Mouse (Mus musculus) embryonic facial prominence, embryonic 10.5 days (tissue): ENCODE data around the gene 3110082J24Rik. TPM values are rescaled to one million over a fixed set of nuclear protein-coding genes. Genes with fewer than 3 reads are reported as not detected.

ENCODE experiments used
- DNase-seq: peaks from one replicate; pipeline ENCODE4 v3.0.0-alpha.2; 2017; ENCODE audit warnings: low spot score
- H3K27ac ChIP-seq: fragments of 300-500 bp; sonication (generic); replicated peaks from 2 replicates; pipeline ENCODE4 v1.5.1; 2016; ENCODE audit warnings: mild to moderate bottlenecking
- H3K27me3 ChIP-seq: fragments of 300-500 bp; sonication (generic); replicated peaks from 2 replicates; pipeline ENCODE4 v1.6.1; 2016; ENCODE audit warnings: low read depth, mild to moderate bottlenecking; ENCODE audit not compliant: poor library complexity, severe bottlenecking
- H3K36me3 ChIP-seq: fragments of 300-500 bp; sonication (generic); replicated peaks from 2 replicates; pipeline ENCODE4 v1.6.1; 2016; ENCODE audit warnings: mild to moderate bottlenecking, moderate library complexity
- H3K4me1 ChIP-seq: fragments of 300-500 bp; sonication (generic); 2 replicates; pipeline ENCODE4 v1.6.1; 2016
- H3K4me3 ChIP-seq: fragments of 300-500 bp; sonication (generic); 2 replicates; pipeline ENCODE4 v1.5.1; 2016; ENCODE audit warnings: mild to moderate bottlenecking, moderate library complexity
- H3K9me3 ChIP-seq: fragments of 300-500 bp; sonication (generic); 2 replicates; pipeline ENCODE4 v1.6.1; 2016; ENCODE audit warnings: mild to moderate bottlenecking
- WGBS: fragments of 180-500 bp; shearing (Covaris S2); methylation state at CpG from one replicate; pipeline ENCODE4 v1.1.7; 2016; 5-methylcytosine and 5-hydroxymethylcytosine counted together
- polyA plus RNA-seq: library from polyadenylated mRNA; unstranded; fragments of >200 nt; fragmentation: Nextera tagmentation; extraction: Ambion mirVana; gene quantifications from 2 replicates; pipeline ENCODE4 v1.2.1, GENCODE M21; 2016

3110082J24Rik gene
- polyA plus RNA-seq = 0.54 and 0.65 TPM in 2 replicates

- Histone ChIP-seq H3K4me3 (peak within 1 kb of the TSS; percentile 67), H3K4me1 (peaks cover 52% of the 10 kb centered on the region), H3K27me3 (peaks cover 85% of the 10 kb centered on the region), H3K9me3 (no peaks in the 10 kb centered on the region), H3K36me3 (no peaks in the 10 kb centered on the region), H3K27ac (peak within 1 kb of the TSS; percentile 65)
- under 1% methylated on average over 29 of the region's 29 CpGs for WGBS
- peak; percentile 38 for DNase-seq
Measured at GRCm38 (mm10) chr5:30105668-30106300, at the start of gene 3110082J24Rik. Gene 3110082J24Rik, minus strand, starts transcription at chr5:30106086.

DNA sequence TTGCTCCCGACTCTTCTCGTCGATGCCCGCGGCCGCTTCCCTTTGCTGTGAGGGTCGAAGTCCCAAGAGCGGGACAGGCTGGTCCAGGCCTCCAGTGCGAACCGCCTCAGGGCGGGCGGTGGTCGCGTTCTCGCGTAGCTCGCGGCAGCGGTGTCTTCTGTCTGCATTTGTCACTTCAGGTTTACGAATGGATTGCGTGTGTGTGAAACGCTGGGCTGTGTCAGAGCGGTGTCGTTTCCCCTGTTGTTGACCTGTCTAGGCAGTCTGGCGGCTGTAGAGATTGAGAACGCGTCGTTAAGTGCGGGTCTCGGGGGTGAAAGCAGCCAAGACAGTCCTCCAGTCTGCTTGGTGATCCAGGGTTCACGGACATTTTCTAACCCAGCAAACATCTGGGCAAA is 49.5 kb upstream of the 3110082J24Rik start:
- H3K27me3 ChIP-seq = no peaks in the 10 kb centered on the region
- peak overlapping the region; percentile 96 for H3K27ac ChIP-seq
- no peak for DNase-seq
- WGBS = under 1% methylated on average over 31 of the region's 31 CpGs
- H3K4me1 ChIP-seq = peaks cover 22% of the 10 kb centered on the region
- no peaks in the 10 kb centered on the region for H3K9me3 ChIP-seq
- peak overlapping the region; percentile 72 for H3K4me3 ChIP-seq
- no peaks in the 10 kb centered on the region for H3K36me3 ChIP-seq

DNA sequence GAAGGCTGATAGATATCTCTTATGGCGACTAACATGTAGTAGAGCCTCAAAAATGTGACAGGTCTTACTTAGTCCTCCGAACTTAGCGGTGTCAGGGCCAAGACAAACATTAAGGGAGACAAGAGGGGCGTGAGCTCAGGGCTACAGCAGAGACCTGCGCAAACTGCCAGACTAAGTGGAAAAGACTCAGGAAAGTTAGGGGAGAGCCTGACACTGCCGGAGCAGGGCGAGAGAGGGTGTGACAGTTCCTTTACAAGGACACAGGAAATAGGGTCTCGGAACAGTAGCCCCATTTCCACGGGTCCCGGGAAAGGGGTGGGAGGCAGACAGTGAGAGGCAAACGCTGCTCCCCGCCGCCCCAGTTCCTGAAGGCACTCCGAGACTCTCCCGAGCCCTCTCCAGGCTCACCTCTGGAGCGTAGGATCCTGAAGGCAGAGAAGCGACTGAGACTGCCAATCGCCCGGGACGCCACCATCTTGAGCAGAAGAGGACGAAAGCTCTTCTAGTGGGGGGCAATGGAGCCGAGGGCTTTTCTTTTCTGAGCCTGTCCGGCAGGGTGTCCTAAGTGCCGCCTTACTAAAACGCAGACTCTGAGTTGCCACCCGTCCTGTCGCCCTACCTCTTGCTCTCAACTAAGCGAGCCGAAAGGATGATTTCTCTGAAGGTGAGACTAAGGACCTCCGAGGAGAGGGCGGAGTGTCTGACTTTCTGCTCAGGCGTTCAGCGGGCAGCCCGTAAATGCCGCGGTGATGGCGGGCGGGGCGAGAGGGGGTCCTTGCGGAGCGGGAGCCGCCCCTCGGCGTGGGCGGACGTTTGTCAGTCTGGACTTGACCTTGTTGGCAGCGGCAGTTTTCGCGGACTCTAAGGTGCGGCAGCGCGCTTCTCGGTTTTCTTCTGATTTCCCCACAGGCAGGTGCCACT is 48.8 kb upstream of the 3110082J24Rik start, which contains the start of the genes Hadha and Hadhb:
Gene Hadha (minus strand): TSS at position 689 of the 921 bp plus-strand sequence.
Gene Hadhb (plus strand): TSS at position 775 of the 921 bp plus-strand sequence.
- WGBS = under 1% methylated on average over 53 of the region's 53 CpGs
- DNase-seq = peak; percentile 91

GRCm38 (mm10) chr5:30154013-30154412 is 48.1 kb upstream of the 3110082J24Rik start:
- Histone ChIP-seq H3K4me3 (peak overlapping the region; percentile 72), H3K27me3 (no peaks in the 10 kb centered on the region), H3K9me3 (no peaks in the 10 kb centered on the region), H3K4me1 (peaks cover 22% of the 10 kb centered on the region), H3K36me3 (no peaks in the 10 kb centered on the region; the same call in 1 of the 2 replicates), H3K27ac (peak overlapping the region; percentile 96; the same call in 1 of the 2 replicates)
- WGBS = 21% methylated on average over 4 of the region's 4 CpGs
- DNase-seq = no peak

More for the DNA sequence above, 48.8 kb upstream of the 3110082J24Rik start, which contains the start of the genes Hadha and Hadhb:
- peak within 1 kb of the TSS; percentile 72 for H3K4me3 ChIP-seq
- H3K27ac ChIP-seq = peak within 1 kb of the TSS; percentile 96
- no peaks in the 10 kb centered on the region; the same call in 1 of the 2 replicates for H3K36me3 ChIP-seq
- no peaks in the 10 kb centered on the region for H3K27me3 ChIP-seq
- H3K9me3 ChIP-seq = no peaks in the 10 kb centered on the region
- peaks cover 22% of the 10 kb centered on the region for H3K4me1 ChIP-seq

GRCm38 (mm10) chr5:30153222-30153621 is 47.3 kb upstream of the 3110082J24Rik start:
- H3K27me3 ChIP-seq = no peaks in the 10 kb centered on the region
- WGBS = 89% methylated on average over 2 of the region's 2 CpGs

DNA sequence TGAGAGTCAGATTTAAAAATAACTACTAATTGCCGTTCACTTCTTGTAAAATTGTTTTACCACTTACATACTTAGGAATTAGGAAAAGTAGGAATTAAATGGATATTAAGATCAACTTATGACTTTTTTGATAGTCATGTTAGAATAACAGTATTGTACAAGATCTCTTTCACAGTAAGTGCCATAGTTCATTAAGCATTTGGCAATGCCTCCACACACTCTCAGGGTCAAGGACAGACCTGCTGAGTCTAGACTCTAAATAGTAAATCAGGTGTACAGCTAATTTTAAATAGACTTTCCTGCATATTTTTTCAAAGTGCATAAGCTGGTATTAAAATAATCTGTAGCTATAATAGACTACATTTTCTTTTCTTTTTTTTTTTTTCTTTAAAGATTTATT is 46.5 kb upstream of the 3110082J24Rik start:
- Histone ChIP-seq H3K27ac (no peak overlapping the region), H3K4me1 (peaks cover 22% of the 10 kb centered on the region), H3K4me3 (no peak overlapping the region), H3K36me3 (peaks cover 6% of the 10 kb centered on the region; the same call in 1 of the 2 replicates), H3K27me3 (no peaks in the 10 kb centered on the region), H3K9me3 (no peaks in the 10 kb centered on the region)
- DNase-seq = no peak
- 94% methylated on average over 1 of the region's 1 CpGs for WGBS

More at GRCm38 (mm10) chr5:30153222-30153621, 47.3 kb upstream of the 3110082J24Rik start:
- H3K36me3 ChIP-seq = peaks cover 5% of the 10 kb centered on the region; the same call in 1 of the 2 replicates
- DNase-seq = no peak
- no peaks in the 10 kb centered on the region for H3K9me3 ChIP-seq
- no peak overlapping the region for H3K27ac ChIP-seq
- H3K4me3 ChIP-seq = no peak overlapping the region
- peaks cover 22% of the 10 kb centered on the region for H3K4me1 ChIP-seq

GRCm38 (mm10) chr5:30152007-30152406 is 46.1 kb upstream of the 3110082J24Rik start:
- Histone ChIP-seq H3K27ac (no peak overlapping the region), H3K4me1 (peaks cover 22% of the 10 kb centered on the region), H3K36me3 (peaks cover 8% of the 10 kb centered on the region), H3K27me3 (no peaks in the 10 kb centered on the region), H3K9me3 (no peaks in the 10 kb centered on the region), H3K4me3 (no peak overlapping the region)
- 81% methylated on average over 4 of the region's 4 CpGs for WGBS
- no peak for DNase-seq

DNA sequence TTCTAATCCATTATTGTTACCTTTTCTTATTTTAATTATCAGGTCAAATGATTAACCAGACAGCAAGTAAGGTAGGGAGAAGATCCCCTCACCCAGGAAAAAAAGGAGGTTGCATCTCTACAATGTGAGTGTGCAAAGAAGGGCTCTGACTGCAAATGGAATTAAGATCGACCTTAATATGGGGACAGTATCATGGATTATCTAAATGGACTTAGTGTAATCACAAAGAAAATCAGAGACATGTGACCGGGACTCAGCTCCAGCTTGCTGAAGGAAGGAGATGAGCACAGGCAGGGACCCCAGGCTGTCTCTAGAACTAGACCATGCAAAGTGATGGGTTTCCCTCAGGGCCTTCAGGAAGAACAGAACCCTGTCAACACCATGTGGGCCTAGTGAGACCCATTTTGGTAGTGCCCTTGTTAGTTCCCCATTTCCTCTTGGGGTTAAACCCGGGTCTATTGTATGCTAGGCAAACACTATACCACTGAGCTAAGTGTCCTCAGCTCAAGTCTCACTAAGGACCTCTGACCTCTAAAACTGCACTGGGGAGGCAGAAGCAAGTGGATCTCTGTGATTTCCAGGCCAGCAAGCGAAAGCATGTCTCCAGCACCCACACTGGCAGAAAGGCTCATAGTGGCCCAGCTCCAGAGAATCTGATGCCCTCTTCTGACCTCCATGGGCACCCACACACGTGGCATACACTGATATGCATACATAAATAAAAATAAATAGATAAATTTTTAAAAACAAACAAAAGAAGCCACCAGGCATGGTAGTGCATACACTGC is 42.4 kb upstream of the 3110082J24Rik start:
- H3K27ac ChIP-seq = no peak overlapping the region
- no peaks in the 10 kb centered on the region for H3K27me3 ChIP-seq
- WGBS = 90% methylated on average over 5 of the region's 5 CpGs
- H3K9me3 ChIP-seq = no peaks in the 10 kb centered on the region
- DNase-seq = no peak
- H3K4me1 ChIP-seq = peaks cover 5% of the 10 kb centered on the region; the same call in 1 of the 2 replicates
- peaks cover 43% of the 10 kb centered on the region for H3K36me3 ChIP-seq
- H3K4me3 ChIP-seq = no peak overlapping the region

DNA sequence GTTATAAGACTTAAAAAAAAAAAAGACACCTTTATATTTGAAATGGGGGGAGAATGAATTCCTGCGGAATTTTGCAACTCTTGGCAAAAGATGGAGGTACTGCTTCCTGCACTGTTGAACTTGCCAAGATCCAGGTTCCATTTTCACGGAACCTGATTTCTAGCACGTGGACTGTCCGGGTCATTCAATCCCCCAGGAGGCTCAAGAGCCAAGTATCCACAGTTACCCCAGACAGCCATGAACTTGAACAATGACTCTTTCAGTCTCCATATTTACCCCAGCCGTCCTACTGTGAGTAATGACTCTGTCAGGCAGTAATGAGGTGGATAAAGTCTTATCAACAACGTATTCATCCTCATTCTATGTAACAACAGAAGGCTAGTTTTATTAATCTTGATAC is 40.6 kb upstream of the 3110082J24Rik start:
- Histone ChIP-seq H3K4me1 (no peaks in the 10 kb centered on the region), H3K9me3 (no peaks in the 10 kb centered on the region), H3K27me3 (no peaks in the 10 kb centered on the region), H3K27ac (no peak overlapping the region), H3K36me3 (peaks cover 61% of the 10 kb centered on the region), H3K4me3 (no peak overlapping the region)
- no peak for DNase-seq
- 92% methylated on average over 6 of the region's 6 CpGs for WGBS

GRCm38 (mm10) chr5:30138193-30138592 is 32.3 kb upstream of the 3110082J24Rik start:
- H3K4me3 ChIP-seq = no peak overlapping the region
- no peaks in the 10 kb centered on the region for H3K9me3 ChIP-seq
- peaks cover 94% of the 10 kb centered on the region for H3K36me3 ChIP-seq
- no peak for DNase-seq
- H3K27me3 ChIP-seq = no peaks in the 10 kb centered on the region
- H3K27ac ChIP-seq = no peak overlapping the region
- H3K4me1 ChIP-seq = no peaks in the 10 kb centered on the region
- 90% methylated on average over 4 of the region's 4 CpGs for WGBS

DNA sequence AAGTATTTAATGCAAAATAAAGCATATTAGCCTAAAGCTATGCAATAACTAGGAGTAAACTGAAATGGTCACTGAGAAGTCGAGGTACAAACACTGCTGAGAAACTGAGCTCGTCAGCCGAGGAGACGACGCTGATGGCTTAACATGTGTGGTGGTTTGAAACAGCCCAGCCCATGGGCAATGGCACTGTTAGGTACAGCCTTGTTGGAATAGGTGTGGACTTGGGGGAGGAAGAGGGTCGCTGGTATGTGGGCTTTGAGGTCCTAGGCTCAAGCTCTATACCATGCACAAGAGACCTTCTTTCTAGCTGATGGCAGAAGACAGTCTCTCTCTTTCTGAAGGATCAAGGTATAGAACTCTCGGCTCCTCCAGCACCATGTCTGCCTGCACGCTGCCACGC is 31.4 kb upstream of the 3110082J24Rik start:
- peaks cover 94% of the 10 kb centered on the region for H3K36me3 ChIP-seq
- no peaks in the 10 kb centered on the region for H3K4me1 ChIP-seq
- 92% methylated on average over 9 of the region's 9 CpGs for WGBS
- no peaks in the 10 kb centered on the region for H3K27me3 ChIP-seq
- no peak for DNase-seq
- H3K9me3 ChIP-seq = no peaks in the 10 kb centered on the region
- no peak overlapping the region for H3K4me3 ChIP-seq
- no peak overlapping the region for H3K27ac ChIP-seq
